Mouse (Mus musculus): ENCODE measurements around the gene Prss44.

- no peak for TF ChIP-seq CTCF (IDR thresholded peaks at IDR 0.05; ENCODE audit: control insufficient read depth, insufficient read depth, low read length)
- TF ChIP-seq POLR2A (IDR thresholded peaks at IDR 0.05; ENCODE audit: borderline replicate concordance, control insufficient read depth, low read depth, low read length) = no peak
These were observed 25.6 kb upstream of the Prss44 start for GRCm38 (mm10) chr9:110788169-110788568.

Data from bone marrow, adult 2 months (tissue).